Mouse (Mus musculus) hindbrain, embryonic 16.5 days (tissue): Measurements from ENCODE around the gene Pus3. TPM values are rescaled to one million over a fixed set of nuclear protein-coding genes. Genes with fewer than 3 reads are reported as not detected.
"Not testable (repeated sequence)": the region's sequence is repeated elsewhere in the genome, so short reads cannot be mapped to it uniquely, and the experiment has no call there.

Experiments
- ATAC-seq: fragments of 200-750 bp; cut with Nextera tagmentation; 2 replicates; pipeline ENCODE4 v1.8.0; 2017; ENCODE audit warnings: moderate TSS enrichment, moderate library complexity
- H3K27ac ChIP-seq: fragments of 300-500 bp; sonication (generic); 2 replicates; pipeline ENCODE4 v1.5.1; 2014; ENCODE audit warnings: low read depth, mild to moderate bottlenecking, control low read depth, low read length, moderate library complexity
- H3K27me3 ChIP-seq: fragments of 300-500 bp; sonication (generic); replicated peaks from 2 replicates; pipeline ENCODE4 v1.6.1; 2014; ENCODE audit warnings: low read length; ENCODE audit not compliant: control insufficient read depth, insufficient read depth
- H3K36me3 ChIP-seq: fragments of 300-500 bp; sonication (generic); 2 replicates; pipeline ENCODE4 v1.6.1; 2014; ENCODE audit warnings: mild to moderate bottlenecking, low read length, moderate library complexity, mixed read lengths; ENCODE audit not compliant: control insufficient read depth, insufficient read depth
- H3K4me1 ChIP-seq: fragments of 300-500 bp; sonication (generic); 2 replicates; pipeline ENCODE4 v1.6.1; 2014; ENCODE audit warnings: low read depth, low read length; ENCODE audit not compliant: control insufficient read depth, insufficient read depth
- H3K4me2 ChIP-seq: fragments of 300-500 bp; sonication (generic); 2 replicates; pipeline ENCODE4 v1.6.1; 2014; ENCODE audit warnings: mild to moderate bottlenecking, low read length, control low read depth, moderate library complexity
- H3K4me3 ChIP-seq: fragments of 300-500 bp; sonication (generic); 2 replicates; pipeline ENCODE4 v1.5.1; 2014; ENCODE audit warnings: mild to moderate bottlenecking, low read length, control low read depth, moderate library complexity
- H3K9ac ChIP-seq: fragments of 300-500 bp; sonication (generic); 2 replicates; pipeline ENCODE4 v1.6.1; 2014; ENCODE audit warnings: low read depth, mild to moderate bottlenecking, control low read depth, low read length, moderate library complexity
- H3K9me3 ChIP-seq: fragments of 300-500 bp; sonication (generic); 2 replicates; pipeline ENCODE4 v1.6.1; 2014; ENCODE audit warnings: mild to moderate bottlenecking, low read length, moderate library complexity; ENCODE audit not compliant: control insufficient read depth
- WGBS: fragments of 180-500 bp; shearing (Covaris S2); extraction: QIAGEN DNeasy Blood & Tissue Kit; methylation state at CpG from one replicate; pipeline ENCODE4 v1.1.7; 2014; 5-methylcytosine and 5-hydroxymethylcytosine counted together
- polyA plus RNA-seq: library from polyadenylated mRNA; unstranded; fragments of >200 nt; fragmentation: Nextera tagmentation; extraction: Ambion mirVana; gene quantifications from 2 replicates; pipeline ENCODE4 v1.2.1, GENCODE M21; 2015

Pus3 gene
- polyA plus RNA-seq, 1 experiment from 2014 or later, result 15.2 TPM

- Histone ChIP-seq H3K9me3 (no peaks in the 10 kb centered on the region), H3K36me3 (no peaks in the 10 kb centered on the region), H3K27ac (no peak overlapping the region), H3K4me2 (no peak overlapping the region), H3K9ac (no peak overlapping the region), H3K4me1 (no peaks in the 10 kb centered on the region), H3K4me3 (no peak overlapping the region), H3K27me3 (no peaks in the 10 kb centered on the region)
- no peak for ATAC-seq
- 68% methylated on average over 8 of the region's 8 CpGs for WGBS
Measured at GRCm38 (mm10) chr9:35607647-35608405, 49.4 kb downstream of the Pus3 start.

DNA sequence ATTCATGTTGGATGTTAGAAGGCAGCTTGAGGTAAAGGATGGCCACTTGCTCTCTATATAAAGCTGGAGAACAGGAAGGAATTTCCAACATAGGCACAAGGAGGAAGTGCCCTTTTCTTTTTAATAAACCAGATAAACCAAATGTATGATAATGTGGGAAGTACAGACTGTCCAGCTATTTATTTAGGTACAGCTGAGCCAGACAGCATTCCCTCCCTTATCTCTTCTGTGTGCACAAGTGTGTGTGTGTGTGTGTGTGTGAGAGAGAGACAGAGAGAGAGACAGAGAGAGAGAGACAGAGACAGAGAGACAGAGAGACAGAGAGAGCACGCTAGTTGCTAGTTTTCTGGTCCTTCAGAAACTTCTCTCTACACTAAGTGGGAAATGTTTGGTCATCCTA is 53.4 kb downstream of the Pus3 start, which contains the start of gene Pate4:
Pate4 (minus strand) TSS at position 101 of the 400 bp plus-strand sequence.
- Histone ChIP-seq H3K36me3 (no peaks in the 10 kb centered on the region), H3K4me2 (no peak within 1 kb of the TSS), H3K27ac (no peak within 1 kb of the TSS), H3K4me1 (no peaks in the 10 kb centered on the region), H3K9me3 (no peaks in the 10 kb centered on the region), H3K9ac (no peak within 1 kb of the TSS), H3K27me3 (no peaks in the 10 kb centered on the region), H3K4me3 (no peak within 1 kb of the TSS)
- WGBS, result 72% methylated on average over 1 of the region's 1 CpGs
- no peak for ATAC-seq

DNA sequence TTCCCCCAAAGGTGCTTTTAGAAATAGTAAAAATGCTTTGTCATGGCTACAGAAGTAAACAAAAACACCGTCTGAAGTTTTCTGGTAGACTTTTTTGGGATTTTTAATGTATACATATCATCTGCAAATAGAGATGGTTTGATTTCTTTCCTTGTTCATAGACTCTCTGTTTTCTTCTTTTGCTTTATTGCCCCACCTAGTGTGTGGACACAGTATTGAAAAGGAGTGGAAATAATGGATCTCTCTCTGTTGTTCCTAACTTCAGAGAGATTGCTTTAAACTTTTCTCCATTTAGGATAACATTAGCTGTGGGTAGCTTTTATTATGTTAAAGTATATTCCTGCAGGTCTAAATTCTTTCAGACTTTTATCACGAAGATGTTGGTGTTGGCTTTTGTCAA is 55.6 kb downstream of the Pus3 start:
- no peaks in the 10 kb centered on the region for H3K4me1 ChIP-seq
- H3K27ac ChIP-seq, result no peak overlapping the region
- H3K9me3 ChIP-seq, result no peaks in the 10 kb centered on the region
- H3K9ac ChIP-seq, result no peak overlapping the region
- H3K4me2 ChIP-seq, result no peak overlapping the region
- no peak overlapping the region for H3K4me3 ChIP-seq
- no peak for ATAC-seq
- H3K36me3 ChIP-seq, result no peaks in the 10 kb centered on the region
- H3K27me3 ChIP-seq, result no peaks in the 10 kb centered on the region
- 34% methylated on average over 2 of the region's 2 CpGs for WGBS

DNA sequence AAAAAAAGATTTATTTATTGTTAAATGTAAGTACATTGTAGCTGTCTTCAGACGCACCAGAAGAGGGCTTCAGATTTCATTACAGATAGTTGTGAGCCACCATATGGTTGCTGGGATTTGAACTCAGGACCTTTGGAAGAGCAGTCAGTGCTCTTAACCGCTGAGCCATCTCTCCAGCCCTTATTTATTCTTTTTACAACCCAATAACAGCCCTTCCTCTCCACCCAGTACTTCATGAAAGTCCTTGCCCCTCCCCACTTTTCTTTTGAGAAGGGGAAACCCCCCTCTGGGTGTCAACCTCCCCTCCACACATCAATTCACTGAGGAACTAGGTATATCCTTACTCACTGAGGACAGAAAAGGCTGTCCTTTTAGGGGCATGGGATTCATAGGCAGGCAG is 58.4 kb downstream of the Pus3 start:
- H3K27ac ChIP-seq, H3K36me3 ChIP-seq, H3K27me3 ChIP-seq, H3K4me1 ChIP-seq, H3K9ac ChIP-seq, H3K9me3 ChIP-seq, H3K4me2 ChIP-seq, H3K4me3 ChIP-seq, ATAC-seq: not testable (repeated sequence)
- WGBS, result 62% methylated on average over 2 of the region's 2 CpGs

Other genes with a start within 250 kb of the Pus3 start
- 2.9 and 3.7 TPM in 2 replicates for gene Cdon, start 137.5 kb upstream of the Pus3 start, polyA plus RNA-seq
- gene Gm1113, start 40.3 kb upstream of the Pus3 start, polyA plus RNA-seq, result not detected in 2 replicates
- gene Ddx25, start 67 bp upstream of the Pus3 start, polyA plus RNA-seq, result 28.6 and 30.1 TPM in 2 replicates
- gene Pate2, start 11.7 kb downstream of the Pus3 start, polyA plus RNA-seq, result 0.73 and 0.77 TPM in 2 replicates
- gene Hyls1, start 11.8 kb downstream of the Pus3 start, polyA plus RNA-seq, result 14.8 and 17.6 TPM in 2 replicates
- not detected in 2 replicates for gene Pate4, start 53.3 kb downstream of the Pus3 start, polyA plus RNA-seq
- not detected in 2 replicates for gene Pate3, start 89.6 kb downstream of the Pus3 start, polyA plus RNA-seq
- gene Pate1, start 128.8 kb downstream of the Pus3 start, polyA plus RNA-seq, result not detected in 2 replicates
- gene Gm17677, start 182.5 kb downstream of the Pus3 start, polyA plus RNA-seq, result not detected in 2 replicates
- gene Gm17727, start 219.5 kb downstream of the Pus3 start, polyA plus RNA-seq, result not detected in 2 replicates
- gene Gm27235, start 231.5 kb downstream of the Pus3 start, polyA plus RNA-seq, result not detected in 2 replicates
- gene D730048I06Rik, start 231.5 kb downstream of the Pus3 start, polyA plus RNA-seq, result not detected in 2 replicates